Mouse (Mus musculus) embryonic fibroblast, embryonic 13.5 days (primary cell): ENCODE results near the gene Tsen15.

Source experiments
- CTCF ChIP-seq: IDR thresholded peaks from 2 replicates; pipeline ENCODE4 v1.5.1; 2011; ENCODE audit warnings: mild to moderate bottlenecking, control low read depth, low read length, moderate library complexity, borderline replicate concordance; ENCODE audit not compliant: insufficient read depth
- POLR2A ChIP-seq: IDR thresholded peaks from 2 replicates; pipeline ENCODE4 v1.6.1; 2011; ENCODE audit warnings: low read depth, mild to moderate bottlenecking, control low read depth, low read length, moderate library complexity

DNA sequence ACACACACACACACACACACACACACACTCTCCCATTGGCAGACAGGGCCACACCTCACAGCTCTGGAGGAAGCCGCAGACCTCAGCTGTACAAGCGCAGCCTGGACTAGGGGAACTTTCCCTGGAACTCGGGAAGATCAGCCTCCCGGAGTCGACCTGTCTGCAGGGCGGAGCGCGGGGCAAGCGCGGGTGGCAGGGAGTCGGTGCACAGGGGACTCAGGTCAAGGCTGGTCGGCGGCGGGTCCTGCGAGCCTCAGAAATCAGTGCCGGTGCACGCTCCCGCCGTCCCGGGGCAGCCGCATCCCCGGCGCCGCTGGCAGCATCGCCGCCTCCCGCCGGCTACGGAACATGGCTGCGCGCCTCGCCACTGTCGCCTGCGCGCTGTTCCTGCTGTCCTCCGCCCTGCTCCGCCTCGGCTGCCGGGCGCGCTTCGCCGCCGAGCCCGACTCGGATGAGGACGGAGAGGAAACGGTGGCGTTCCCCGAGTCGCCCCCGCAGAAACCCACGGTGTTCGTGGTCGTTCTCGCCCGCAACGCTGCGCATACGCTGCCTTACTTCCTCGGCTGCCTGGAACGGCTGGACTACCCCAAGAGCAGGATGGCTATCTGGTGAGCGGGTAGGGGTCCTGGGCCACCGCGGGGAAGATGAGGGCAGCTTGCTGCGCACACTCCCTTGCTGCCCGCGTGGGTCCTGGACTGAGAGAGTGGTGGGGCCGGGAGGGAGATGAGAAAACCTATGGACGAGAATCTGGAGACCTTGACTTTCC, 13.5 kb upstream of the Tsen15 start, which contains the start of gene Colgalt2:
- no peak for TF ChIP-seq CTCF
- TF ChIP-seq POLR2A = no peak
